Mouse (Mus musculus) lung, adult 2 months (tissue): Measurements from ENCODE around the gene Bola3.

Experiments used
- CTCF ChIP-seq: fragments of 200-500 bp; IDR thresholded peaks from 2 replicates; pipeline ENCODE4 v1.5.1; 2011; ENCODE audit warnings: mild to moderate bottlenecking, low read length, control low read depth; ENCODE audit not compliant: insufficient read depth
- POLR2A ChIP-seq: fragments of 200-500 bp; IDR thresholded peaks from 2 replicates; pipeline ENCODE4 v1.6.1; 2011; ENCODE audit warnings: low read depth, mild to moderate bottlenecking, control low read depth, low read length, borderline replicate concordance; ENCODE audit errors: extremely low read depth

GRCm38 (mm10) chr6:83322794-83323193 is 26.2 kb upstream of the Bola3 start:
- TF ChIP-seq CTCF (no peak), POLR2A (no peak)
